Mouse (Mus musculus) heart, postnatal 0 days (tissue): ENCODE results near the gene Lrrc15. TPM values are rescaled to one million over a fixed set of nuclear protein-coding genes. Genes with fewer than 3 reads are reported as not detected.
A peak's percentile ranks its signal among the peaks of the same experiment; 100 is the strongest.

Experiments used
- ATAC-seq: fragments of 200-750 bp; cut with Nextera tagmentation; 2 replicates; pipeline ENCODE4 v1.8.0; 2017; ENCODE audit warnings: low read depth, moderate number of reproducible peaks, moderate library complexity; ENCODE audit not compliant: insufficient read depth
- DNase-seq: peaks from one replicate; pipeline ENCODE4 v3.0.0-alpha.2; 2016; ENCODE audit warnings: low spot score
- H3K27ac ChIP-seq: fragments of 300-500 bp; sonication (generic); 2 replicates; pipeline ENCODE4 v1.5.1; 2014; ENCODE audit warnings: low read depth, mild to moderate bottlenecking
- H3K27me3 ChIP-seq: fragments of 300-500 bp; sonication (generic); 2 replicates; pipeline ENCODE4 v1.6.1; 2014; ENCODE audit warnings: low read length, mixed read lengths; ENCODE audit not compliant: control insufficient read depth, insufficient read depth
- H3K36me3 ChIP-seq: fragments of 300-500 bp; sonication (generic); replicated peaks from 2 replicates; pipeline ENCODE4 v1.6.1; 2014; ENCODE audit warnings: low read length, mixed read lengths; ENCODE audit not compliant: control insufficient read depth, insufficient read depth
- H3K4me1 ChIP-seq: fragments of 300-500 bp; sonication (generic); 2 replicates; pipeline ENCODE4 v1.6.1; 2014; ENCODE audit warnings: antibody characterized with exemption; ENCODE audit not compliant: control insufficient read depth, insufficient read depth
- H3K4me2 ChIP-seq: fragments of 300-500 bp; sonication (generic); 2 replicates; pipeline ENCODE4 v1.6.1; 2014; ENCODE audit warnings: low read depth, mild to moderate bottlenecking, low read length, moderate library complexity
- H3K4me3 ChIP-seq: fragments of 300-500 bp; sonication (generic); 2 replicates; pipeline ENCODE4 v1.5.1; 2014; ENCODE audit warnings: low read depth, low read length
- H3K9ac ChIP-seq: fragments of 300-500 bp; sonication (generic); replicated peaks from 2 replicates; pipeline ENCODE4 v1.6.1; 2014; ENCODE audit warnings: low read depth, low read length, mixed read lengths
- H3K9me3 ChIP-seq: fragments of 300-500 bp; sonication (generic); replicated peaks from 2 replicates; pipeline ENCODE4 v1.6.1; 2016; ENCODE audit warnings: low read length; ENCODE audit not compliant: control insufficient read depth
- CTCF ChIP-seq: IDR thresholded peaks from 2 replicates; pipeline ENCODE4 v1.5.1; 2016; ENCODE audit warnings: antibody characterized with exemption, control low read depth, low read depth
- EP300 ChIP-seq: IDR thresholded peaks from 2 replicates; pipeline ENCODE4 v1.6.1; 2016; ENCODE audit warnings: antibody characterized with exemption, low read depth
- WGBS: fragments of 180-500 bp; shearing (Covaris S2); extraction: QIAGEN DNeasy Blood & Tissue Kit; methylation state at CpG from one replicate; pipeline ENCODE4 v1.1.7; 2014; 5-methylcytosine and 5-hydroxymethylcytosine counted together
- polyA plus RNA-seq: library from polyadenylated mRNA; unstranded; fragments of >200 nt; fragmentation: Nextera tagmentation; extraction: Ambion mirVana; gene quantifications from 2 replicates; pipeline ENCODE4 v1.2.1, GENCODE M21; 2015
- total RNA-seq: library from RNA; depleted of rRNA; stranded (reverse); fragments of >200 nt; gene quantifications from 2 replicates; pipeline ENCODE4 v1.2.3, GENCODE M21; 2014; ENCODE audit warnings: low replicate concordance; rRNA removed

The Lrrc15 gene
- total RNA-seq (0.04 TPM in 1 of 2 replicates, not detected in the other), polyA plus RNA-seq (0.38 and 0.53 TPM in 2 replicates)

GRCm38 (mm10) chr16:30282844-30283495, at the start of gene Lrrc15:
Gene Lrrc15, minus strand, starts transcription at chr16:30283256.
- peak within 1 kb of the TSS; percentile 23 for H3K4me3 ChIP-seq
- H3K36me3 ChIP-seq, result no peaks in the 10 kb centered on the region
- WGBS, result 8% methylated on average over 34 of the region's 34 CpGs
- H3K4me1 ChIP-seq, result no peaks in the 10 kb centered on the region
- TF ChIP-seq CTCF (no peak), EP300 (no peak)
- no peak within 1 kb of the TSS for H3K27ac ChIP-seq
- DNase-seq, result no peak
- no peak for ATAC-seq
- H3K27me3 ChIP-seq, result peaks cover 45% of the 10 kb centered on the region
- peak within 1 kb of the TSS; percentile 41 for H3K4me2 ChIP-seq
- no peak within 1 kb of the TSS for H3K9ac ChIP-seq
- no peaks in the 10 kb centered on the region for H3K9me3 ChIP-seq

- peaks cover 19% of the 10 kb centered on the region for H3K27me3 ChIP-seq
- no peak overlapping the region for H3K4me3 ChIP-seq
- no peaks in the 10 kb centered on the region for H3K4me1 ChIP-seq
- 0 out of 2 replicates have a peak, but pooled peaks cover 9% of the 10 kb centered on the region for H3K36me3 ChIP-seq
- H3K9me3 ChIP-seq, result no peaks in the 10 kb centered on the region
- H3K27ac ChIP-seq, result no peak overlapping the region
- H3K4me2 ChIP-seq, result no peak overlapping the region
- DNase-seq (peak; percentile 34), ATAC-seq (no peak)
- no peak for TF ChIP-seq EP300
- peak; percentile 66 for TF ChIP-seq CTCF
- no peak overlapping the region for H3K9ac ChIP-seq
Observed at GRCm38 (mm10) chr16:30314236-30314635, 31.2 kb upstream of the Lrrc15 start.

GRCm38 (mm10) chr16:30310647-30311046, 27.6 kb upstream of the Lrrc15 start, which contains the start of gene Gp5:
Gene Gp5, minus strand, starts transcription at chr16:30310779.
- DNase-seq, result no peak
- peak within 1 kb of the TSS; percentile 97 for H3K4me2 ChIP-seq
- H3K9me3 ChIP-seq, result no peaks in the 10 kb centered on the region
- H3K4me1 ChIP-seq, result peaks cover 10% of the 10 kb centered on the region
- TF ChIP-seq EP300, result no peak
- no peak for TF ChIP-seq CTCF
- no peak within 1 kb of the TSS for H3K9ac ChIP-seq
- H3K4me3 ChIP-seq, result peak within 1 kb of the TSS; percentile 59
- H3K27me3 ChIP-seq, result peaks cover 52% of the 10 kb centered on the region
- H3K36me3 ChIP-seq, result 0 out of 2 replicates have a peak, but pooled peaks cover 8% of the 10 kb centered on the region
- no peak for ATAC-seq
- no peak within 1 kb of the TSS for H3K27ac ChIP-seq

- Histone ChIP-seq H3K9me3 (no peaks in the 10 kb centered on the region), H3K36me3 (0 out of 2 replicates have a peak, but pooled peaks cover 6% of the 10 kb centered on the region), H3K9ac (no peak overlapping the region), H3K4me3 (no peak overlapping the region), H3K4me2 (no peak overlapping the region), H3K27ac (no peak overlapping the region), H3K27me3 (peaks cover 52% of the 10 kb centered on the region), H3K4me1 (peaks cover 10% of the 10 kb centered on the region)
- TF ChIP-seq EP300, result no peak
- TF ChIP-seq CTCF, result no peak
- WGBS, result 74% methylated on average over 8 of the region's 8 CpGs
- no peak for ATAC-seq
- no peak for DNase-seq
Observed at GRCm38 (mm10) chr16:30310171-30310515, 27.1 kb upstream of the Lrrc15 start.

GRCm38 (mm10) chr16:30309395-30310170, 26.5 kb upstream of the Lrrc15 start:
- H3K9me3 ChIP-seq, result no peaks in the 10 kb centered on the region
- ATAC-seq (no peak), DNase-seq (no peak)
- peak overlapping the region; percentile 59 for H3K4me3 ChIP-seq
- H3K36me3 ChIP-seq, result 0 out of 2 replicates have a peak, but pooled peaks cover 3% of the 10 kb centered on the region
- H3K4me1 ChIP-seq, result peaks cover 10% of the 10 kb centered on the region
- 10% methylated on average over 34 of the region's 34 CpGs for WGBS
- H3K9ac ChIP-seq, result no peak overlapping the region
- peaks cover 52% of the 10 kb centered on the region for H3K27me3 ChIP-seq
- peak overlapping the region; percentile 97 for H3K4me2 ChIP-seq
- no peak for TF ChIP-seq CTCF
- no peak for TF ChIP-seq EP300
- H3K27ac ChIP-seq, result no peak overlapping the region
